Mouse (Mus musculus): ENCODE measurements around the gene Plpp2. TPM values are rescaled to one million over a fixed set of nuclear protein-coding genes. Genes with fewer than 3 reads are reported as not detected.

Gene Plpp2
- total and polyA plus RNA-seq, 3 experiments, result 11.5 to 19.3 (median 13.9) TPM

DNA sequence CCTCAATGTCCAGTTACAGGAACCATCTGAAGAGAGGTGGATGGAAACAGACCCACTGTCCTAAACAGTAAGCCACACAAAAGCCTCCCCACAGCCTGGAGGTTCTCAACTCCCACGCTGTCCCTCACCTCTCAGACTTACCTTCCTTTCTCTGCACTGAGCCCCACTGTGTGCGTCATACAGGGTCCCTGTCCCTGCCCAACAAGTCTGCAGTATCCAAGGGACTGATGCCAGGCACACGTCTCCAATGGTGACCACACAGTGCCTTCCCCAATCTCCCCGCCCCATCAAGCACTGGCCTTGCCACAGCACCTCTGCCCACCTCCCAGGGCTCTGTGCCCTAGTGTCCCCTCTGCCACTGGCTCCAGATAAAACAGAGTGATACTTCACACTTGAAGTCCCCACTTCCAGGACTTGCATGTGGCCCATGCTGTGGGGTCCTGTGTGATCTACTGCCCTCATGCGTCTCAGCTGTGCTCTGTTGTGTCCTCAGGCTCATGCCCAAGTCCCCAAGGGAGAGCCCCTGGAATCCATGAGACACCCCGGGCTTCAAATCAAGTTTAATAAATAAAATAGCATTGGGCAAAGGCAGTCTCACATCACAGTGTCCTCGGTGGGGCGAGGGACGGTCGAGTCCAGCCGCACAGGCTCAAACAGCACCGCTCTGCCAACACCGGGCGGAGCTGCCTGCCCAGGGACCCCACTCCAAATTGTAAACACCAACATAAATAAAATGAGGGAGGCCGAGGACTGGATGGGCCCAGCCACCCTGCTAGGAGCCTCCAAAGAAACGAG is 6.3 kb upstream of the Plpp2 start:
- Histone ChIP-seq H3K27ac (ENCODE audit: insufficient read depth, low read depth) (no peak overlapping the region), H3K4me3 (replicated peaks in 1 of 3; ENCODE audit: low read depth in 2 of 3, low read length in 2 of 3, poor library complexity in 1 of 3) (no peak overlapping the region), H3K4me1 (ENCODE audit: control insufficient read depth in 1 of 2, insufficient read depth in 2 of 2) (peaks cover 0 to 13% of the 10 kb centered on the region in 2 experiments; a peak in 2 of 4 replicates), H3K27me3 (replicated peaks) (no peaks in the 10 kb centered on the region), H3K9me3 (replicated peaks; ENCODE audit: low read length) (no peaks in the 10 kb centered on the region), H3K9ac (ENCODE audit: insufficient read depth, low read depth) (no peak overlapping the region), H3K4me2 (ENCODE audit: insufficient read depth, low read depth, poor library complexity, severe bottlenecking) (no peak overlapping the region), H3K36me3 (replicated peaks in 1 of 2; ENCODE audit: control insufficient read depth in 1 of 2, insufficient read depth in 1 of 2, low read length in 1 of 2) (peaks cover 53 to 72% of the 10 kb centered on the region in 2 experiments), H3K79me2 (replicated peaks; ENCODE audit: control insufficient read depth, extremely low read depth, insufficient read depth, poor library complexity, severe bottlenecking) (no peaks in the 10 kb centered on the region)
- TF ChIP-seq KAT2A (IDR thresholded peaks at IDR 0.05; ENCODE audit: insufficient replicate concordance, low read length) (no peak), GABPA (IDR thresholded peaks at IDR 0.05; ENCODE audit: insufficient replicate concordance, low read depth, low read length) (no peak), CTCF (conservative IDR thresholded peaks at IDR 0.05 in 1 of 2, IDR thresholded peaks at IDR 0.05 in 1 of 2; ENCODE audit: low read depth in 2 of 2, low read length in 2 of 2) (no peak), TBP (conservative IDR thresholded peaks at IDR 0.05; ENCODE audit: low read depth, low read length) (no peak), USF2 (conservative IDR thresholded peaks at IDR 0.05; ENCODE audit: low read depth, low read length) (no peak), MAZ (IDR thresholded peaks at IDR 0.05; ENCODE audit: low read depth, low read length) (no peak), MAX (IDR thresholded peaks at IDR 0.05; ENCODE audit: low read length) (no peak), MEF2A (IDR thresholded peaks at IDR 0.05; ENCODE audit: borderline replicate concordance, low read depth, low read length) (no peak), POLR2A (IDR thresholded peaks at IDR 0.05; ENCODE audit: low read depth, low read length) (no peak), ZNF384 (IDR thresholded peaks at IDR 0.05; ENCODE audit: low read depth, low read length) (no peak), MXI1 (IDR thresholded peaks at IDR 0.05; ENCODE audit: low read depth, low read length) (no peak), RAD21 (IDR thresholded peaks at IDR 0.05; ENCODE audit: low read depth, low read length) (no peak), SMC3 (IDR thresholded peaks at IDR 0.05; ENCODE audit: low read depth, low read length) (no peak), EP300 (IDR thresholded peaks at IDR 0.05; ENCODE audit: low read length) (no peak), NRF1 (IDR thresholded peaks at IDR 0.05; ENCODE audit: low read depth, low read length) (no peak), SIN3A (IDR thresholded peaks at IDR 0.05; ENCODE audit: low read length) (no peak), UBTF (IDR thresholded peaks at IDR 0.05; ENCODE audit: low read depth, low read length) (no peak), CHD1 (IDR thresholded peaks at IDR 0.05; ENCODE audit: low read depth, low read length) (no peak), JUND (conservative IDR thresholded peaks at IDR 0.05; ENCODE audit: low read depth, low read length) (no peak), ZC3H11A (IDR thresholded peaks at IDR 0.05; ENCODE audit: low read depth, low read length) (no peak)
- no peak for DNase-seq (ENCODE audit: extremely low read depth)
- dilution Hi-C loops (cut with MboI; ENCODE audit: extremely low pct_ligation_motif_present, extremely low pct_unique_long_range_greater_than_20kb, low sequenced_read_pairs) (no loop called here), in situ Hi-C loops (cut with MboI; ENCODE audit: low pct_ligation_motif_present, low pct_unique_long_range_greater_than_20kb, low sequenced_read_pairs) (no loop called here)

DNA sequence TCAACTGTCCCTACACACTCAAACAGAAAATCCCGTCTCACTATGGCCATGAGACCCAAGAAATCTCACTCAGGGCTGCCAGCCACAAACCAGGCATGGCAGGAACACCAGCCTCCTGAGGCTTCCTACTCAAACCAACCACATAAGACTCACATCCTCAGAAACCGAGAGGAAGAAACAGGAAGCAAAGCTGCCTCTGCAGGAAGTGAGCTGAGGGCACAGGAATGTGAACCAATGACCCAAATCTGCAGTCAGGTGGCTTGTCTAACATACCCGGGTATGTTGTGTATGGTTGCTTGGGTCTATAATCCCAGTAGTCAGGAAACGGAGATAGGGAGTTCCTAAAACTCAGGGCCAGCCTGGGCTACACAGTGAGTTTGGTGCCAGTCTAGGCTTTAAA is 5.3 kb upstream of the Plpp2 start:
- Histone ChIP-seq H3K27ac (ENCODE audit: insufficient read depth, low read depth) (no peak overlapping the region), H3K4me3 (replicated peaks in 1 of 3; ENCODE audit: low read depth in 2 of 3, low read length in 2 of 3, poor library complexity in 1 of 3) (no peak overlapping the region), H3K36me3 (replicated peaks in 1 of 2; ENCODE audit: control insufficient read depth in 1 of 2, insufficient read depth in 1 of 2, low read length in 1 of 2) (peaks cover 42 to 61% of the 10 kb centered on the region in 2 experiments)

More for the DNA sequence above, 5.3 kb upstream of the Plpp2 start:
- peaks cover 0 to 15% of the 10 kb centered on the region in 2 experiments; a peak in 2 of 4 replicates for H3K4me1 ChIP-seq (ENCODE audit: control insufficient read depth in 1 of 2, insufficient read depth in 2 of 2)
- DNase-seq (ENCODE audit: extremely low read depth), result no peak
- no peaks in the 10 kb centered on the region for H3K9me3 ChIP-seq (replicated peaks; ENCODE audit: low read length)
- H3K4me2 ChIP-seq (ENCODE audit: insufficient read depth, low read depth, poor library complexity, severe bottlenecking), result no peak overlapping the region
- dilution Hi-C loops (cut with MboI; ENCODE audit: extremely low pct_ligation_motif_present, extremely low pct_unique_long_range_greater_than_20kb, low sequenced_read_pairs) (no loop called here), in situ Hi-C loops (cut with MboI; ENCODE audit: low pct_ligation_motif_present, low pct_unique_long_range_greater_than_20kb, low sequenced_read_pairs) (no loop called here)
- TF ChIP-seq EP300 (IDR thresholded peaks at IDR 0.05; ENCODE audit: low read length) (peak; percentile 41; the same call in 1 of the 2 replicates), ELF1 (IDR thresholded peaks at IDR 0.05; ENCODE audit: low read depth, low read length) (no peak)
- H3K79me2 ChIP-seq (replicated peaks; ENCODE audit: control insufficient read depth, extremely low read depth, insufficient read depth, poor library complexity, severe bottlenecking), result no peaks in the 10 kb centered on the region
- H3K27me3 ChIP-seq (replicated peaks), result peaks cover 2% of the 10 kb centered on the region
- H3K9ac ChIP-seq (ENCODE audit: insufficient read depth, low read depth), result no peak overlapping the region

All from CH12.LX (cell line).